Mouse (Mus musculus): ENCODE measurements around the gene Pgap3.
A peak's percentile ranks its signal among the peaks of the same experiment; 100 is the strongest.

Gene Pgap3

GRCm38 (mm10) chr11:98354445-98354844, 45.8 kb downstream of the Pgap3 start:
- DNase-seq (ENCODE audit: low spot score) = no peak

GRCm38 (mm10) chr11:98353651-98354211, 46.6 kb downstream of the Pgap3 start:
- DNase-seq (ENCODE audit: low spot score) = no peak

GRCm38 (mm10) chr11:98352272-98352990, 47.9 kb downstream of the Pgap3 start:
- no peak for DNase-seq (ENCODE audit: low spot score)

DNA sequence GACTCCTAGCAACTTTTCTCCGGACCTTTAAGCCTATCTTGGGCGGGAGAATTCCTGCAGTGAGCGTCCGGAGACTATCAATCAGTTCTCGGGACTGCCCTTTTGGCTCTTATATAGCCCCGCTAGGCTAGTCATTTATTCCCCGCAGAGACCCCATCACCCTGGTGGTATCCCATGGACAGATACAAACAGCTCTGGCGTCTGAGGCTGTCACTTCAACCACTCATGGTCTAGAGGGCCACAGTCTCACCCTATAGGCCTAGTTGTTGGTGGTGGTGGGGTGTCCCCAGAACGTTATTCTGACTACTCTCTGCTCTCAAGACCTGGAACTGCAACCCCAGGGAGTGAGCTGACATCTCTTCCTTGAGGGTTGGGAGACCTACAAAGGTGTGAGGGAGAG, 51.0 kb downstream of the Pgap3 start:
- DNase-seq (ENCODE audit: low spot score) = no peak

- no peak for DNase-seq (ENCODE audit: low spot score)
Measured at GRCm38 (mm10) chr11:98348083-98348961, 52.0 kb downstream of the Pgap3 start, which contains the start of gene Ppp1r1b. Ppp1r1b (plus strand) TSS chr11:98348404.

DNA sequence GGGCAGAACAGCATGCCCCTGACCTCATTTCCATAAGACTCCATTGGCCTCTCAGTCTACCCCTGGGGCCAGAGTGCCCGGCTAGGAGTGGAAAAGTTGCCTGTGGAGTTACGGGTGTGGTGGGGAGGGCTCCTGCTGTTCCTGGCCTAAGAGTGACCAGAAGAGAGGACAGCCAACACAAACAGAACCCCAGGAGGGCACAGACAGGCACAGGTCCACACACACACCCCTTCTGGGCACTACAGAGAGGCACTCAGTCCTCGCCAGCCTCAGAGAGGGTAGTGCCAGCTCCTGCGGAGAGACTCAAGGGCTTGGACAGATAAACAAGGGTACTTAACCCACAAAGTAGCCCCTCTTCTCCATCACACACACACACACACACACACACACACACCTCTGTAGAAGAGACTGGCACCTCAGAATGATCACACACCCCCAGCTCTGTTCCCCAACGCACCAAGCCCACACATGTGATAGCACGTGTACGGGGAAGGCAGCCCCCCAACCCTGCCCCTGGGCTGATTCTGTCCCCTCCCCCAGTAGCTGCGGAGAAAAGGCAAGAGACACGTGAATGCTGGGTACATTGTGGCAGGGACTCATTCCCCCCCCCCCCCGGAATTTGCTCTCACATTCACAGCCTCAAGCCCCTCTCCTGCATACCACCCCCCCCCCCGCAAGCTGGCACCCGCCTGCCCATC, 52.8 kb downstream of the Pgap3 start:
- DNase-seq (ENCODE audit: low spot score) = no peak

DNA sequence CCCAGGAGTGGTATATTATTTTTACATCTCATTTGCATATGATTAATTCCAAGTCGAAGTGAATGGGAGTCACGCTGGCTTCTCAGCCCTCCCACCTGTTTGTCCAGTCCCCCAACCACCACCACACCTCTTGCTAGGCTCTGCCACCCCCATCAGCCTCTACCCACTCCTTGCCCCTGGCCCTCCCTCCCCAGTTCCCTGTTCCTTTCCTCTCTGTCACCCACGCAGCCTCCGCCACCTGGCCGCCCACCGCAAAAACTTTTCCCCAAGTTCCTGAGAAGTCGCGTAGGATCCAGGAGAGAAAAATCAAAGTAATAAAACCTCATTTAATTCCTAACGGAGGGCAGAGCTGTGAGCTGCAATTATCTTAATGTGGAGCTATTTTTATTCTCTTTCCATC, 54.1 kb downstream of the Pgap3 start:
- no peak for DNase-seq (ENCODE audit: low spot score)

- DNase-seq (ENCODE audit: low spot score) = peak; percentile 55
Measured at GRCm38 (mm10) chr11:98345253-98345652, 55.0 kb downstream of the Pgap3 start.

DNA sequence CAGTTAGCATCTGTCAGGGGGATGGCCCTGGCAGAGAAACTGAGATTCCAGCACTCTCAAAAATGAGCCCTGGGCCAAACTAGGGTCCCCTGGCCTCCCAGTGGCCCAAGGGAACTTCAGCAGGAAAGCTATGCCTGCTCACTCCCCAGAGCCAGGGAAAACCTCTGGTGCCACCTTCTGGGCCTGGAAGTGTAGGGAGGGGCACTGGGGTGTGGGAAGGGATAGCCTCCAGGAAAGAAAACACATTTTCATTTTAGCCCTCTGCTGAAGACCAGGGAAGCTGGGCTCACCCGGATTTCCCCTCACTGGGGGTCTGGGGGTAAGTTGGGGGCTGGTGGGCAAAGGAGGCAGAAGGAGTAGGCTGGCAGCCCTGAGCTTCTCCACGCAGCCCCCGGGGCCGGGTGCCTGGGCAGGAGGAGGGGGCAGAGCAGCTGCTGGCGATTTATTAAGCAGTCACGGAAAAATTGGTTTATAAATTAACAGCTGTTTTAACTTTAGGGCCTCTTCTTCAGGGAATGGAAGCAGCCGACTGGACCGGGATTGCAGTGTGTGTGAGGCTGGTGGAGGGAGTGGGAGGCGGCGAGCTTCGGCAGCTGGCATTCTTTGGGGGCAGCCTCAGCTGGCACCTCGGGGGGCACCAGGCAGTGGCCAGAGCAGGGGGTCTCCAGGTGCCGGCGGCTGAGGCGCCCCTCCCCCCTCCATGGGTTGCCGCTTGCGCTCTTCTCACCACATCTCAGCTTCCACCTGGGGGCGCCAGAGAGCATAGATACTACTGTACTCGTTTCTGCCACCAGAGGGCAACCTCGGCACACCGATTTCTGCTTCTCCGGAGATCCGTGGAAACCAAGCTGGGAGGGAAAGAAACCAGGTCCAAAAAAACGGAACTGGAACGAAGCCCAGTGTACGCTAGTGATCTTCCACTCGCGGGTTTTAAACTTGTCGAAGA, 58.0 kb downstream of the Pgap3 start:
- peak; percentile 76 for DNase-seq (ENCODE audit: low spot score)

GRCm38 (mm10) chr11:98341174-98341573, 59.1 kb downstream of the Pgap3 start:
- DNase-seq (ENCODE audit: low spot score) = no peak

DNA sequence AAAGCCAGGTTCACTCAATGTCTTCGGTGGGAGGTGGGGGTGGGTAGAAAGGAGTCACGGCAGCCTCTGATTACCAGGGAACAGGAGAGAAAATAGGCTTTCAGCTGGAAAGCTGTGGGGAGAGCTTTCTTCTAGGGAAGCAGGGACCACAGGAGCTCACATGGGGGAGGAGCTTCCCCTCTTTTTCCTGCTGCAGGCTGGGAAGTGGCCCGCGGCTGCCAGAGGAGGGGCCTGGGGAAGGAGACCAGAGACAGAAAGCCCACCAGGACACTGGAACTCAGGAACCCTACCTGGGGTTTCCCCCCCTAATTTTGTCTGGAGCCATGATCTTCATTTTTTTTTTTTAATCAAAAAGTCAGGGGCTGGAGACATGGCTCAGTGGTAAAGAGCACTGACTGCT, 59.7 kb downstream of the Pgap3 start:
- no peak for DNase-seq (ENCODE audit: low spot score)

DNA sequence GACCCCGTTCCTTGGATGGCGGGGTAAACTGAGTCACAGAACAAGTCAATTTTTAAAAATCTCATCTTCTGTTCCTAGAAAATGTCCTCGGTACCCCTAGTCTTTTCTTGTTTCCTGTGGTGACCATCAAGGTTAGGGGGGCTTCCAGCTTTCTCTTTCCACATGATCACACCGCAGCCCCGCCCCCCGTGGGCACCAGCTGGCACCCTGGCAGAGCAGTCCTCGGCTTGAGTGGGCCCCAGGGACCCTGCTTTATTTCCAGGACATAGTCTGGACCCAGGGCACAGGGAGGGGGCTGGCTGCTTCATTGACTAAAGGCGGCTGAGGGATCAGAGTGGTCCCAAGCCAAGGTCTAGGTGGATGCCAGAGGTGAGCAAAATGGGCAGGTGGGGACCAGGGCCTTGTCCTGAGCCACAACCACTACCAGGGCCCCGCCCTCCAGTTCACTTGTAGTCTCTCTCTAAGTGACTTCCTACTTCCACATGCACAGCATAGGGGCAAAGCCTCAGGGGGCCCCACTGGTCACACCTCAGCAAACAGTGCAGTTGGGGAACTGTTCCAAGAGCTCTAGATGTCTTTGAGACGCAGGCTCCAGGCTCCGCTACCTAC, 60.5 kb downstream of the Pgap3 start:
- DNase-seq (ENCODE audit: low spot score) = no peak

DNA sequence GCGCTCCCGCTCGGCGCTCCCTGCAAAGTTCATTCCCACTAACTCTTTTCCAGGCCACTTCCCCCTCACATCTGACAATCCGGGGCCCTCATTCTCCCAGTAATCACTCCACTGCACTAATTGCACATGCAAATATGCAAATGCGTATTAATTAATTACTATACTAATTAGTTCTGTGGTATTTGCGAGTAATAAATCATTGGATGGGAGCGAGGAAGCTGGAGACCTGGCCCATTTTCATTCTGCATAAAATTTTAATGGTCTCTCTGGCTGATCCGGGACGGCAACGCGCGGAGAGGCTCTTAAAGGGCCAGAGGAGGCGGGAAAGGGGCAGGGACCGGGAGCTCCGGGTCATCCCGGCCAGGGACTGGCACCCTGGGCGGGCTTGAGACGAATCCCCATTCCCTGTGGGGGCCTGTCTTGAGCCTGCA, 61.2 kb downstream of the Pgap3 start:
- DNase-seq (ENCODE audit: low spot score) = no peak
